Mouse (Mus musculus): ENCODE data around the gene Ppm1h.

- TF ChIP-seq CTCF (IDR thresholded peaks at IDR 0.05): no peak
- peak; percentile 92 for TF ChIP-seq EP300 (IDR thresholded peaks at IDR 0.05)
These were observed 216.1 kb downstream of the Ppm1h start for GRCm38 (mm10) chr10:122894555-122895069.

All from lung, postnatal 0 days (tissue).